Mouse (Mus musculus) limb, embryonic 10.5 days (tissue): Measurements from ENCODE around the gene Naa16. TPM values are rescaled to one million over a fixed set of nuclear protein-coding genes. Genes with fewer than 3 reads are reported as not detected.

ENCODE experiments used
- DNase-seq: peaks from one replicate; pipeline ENCODE4 v3.0.0-alpha.2; 2017; ENCODE audit warnings: low spot score
- H3K27ac ChIP-seq: fragments of 300-500 bp; sonication (generic); 2 replicates; pipeline ENCODE4 v1.5.1; 2016; ENCODE audit warnings: mild to moderate bottlenecking
- H3K27me3 ChIP-seq: fragments of 300-500 bp; sonication (generic); 2 replicates; pipeline ENCODE4 v1.6.1; 2016; ENCODE audit warnings: low read depth, mild to moderate bottlenecking; ENCODE audit not compliant: poor library complexity, severe bottlenecking
- H3K36me3 ChIP-seq: fragments of 300-500 bp; sonication (generic); 2 replicates; pipeline ENCODE4 v1.6.1; 2016; ENCODE audit warnings: mild to moderate bottlenecking, moderate library complexity
- H3K4me1 ChIP-seq: fragments of 300-500 bp; sonication (generic); 2 replicates; pipeline ENCODE4 v1.6.1; 2016
- H3K4me3 ChIP-seq: fragments of 300-500 bp; sonication (generic); 2 replicates; pipeline ENCODE4 v1.5.1; 2016; ENCODE audit warnings: mild to moderate bottlenecking, moderate library complexity
- H3K9me3 ChIP-seq: fragments of 300-500 bp; sonication (generic); replicated peaks from 2 replicates; pipeline ENCODE4 v1.6.1; 2016; ENCODE audit warnings: mild to moderate bottlenecking
- WGBS: fragments of 180-500 bp; shearing (Covaris S2); methylation state at CpG from one replicate; pipeline ENCODE4 v1.1.7; 2016; 5-methylcytosine and 5-hydroxymethylcytosine counted together
- polyA plus RNA-seq: library from polyadenylated mRNA; unstranded; fragments of >200 nt; fragmentation: Nextera tagmentation; extraction: Ambion mirVana; gene quantifications from 2 replicates; pipeline ENCODE4 v1.2.1, GENCODE M21; 2016

The Naa16 gene
- polyA plus RNA-seq, 1 experiment from 2014 or later: 52.6 TPM

GRCm38 (mm10) chr14:79301466-79301875 lies 89.1 kb downstream of the Naa16 start, which contains the start of gene Rgcc:
Rgcc (minus strand) TSS chr14:79301645.
- H3K27ac ChIP-seq: peak within 1 kb of the TSS; percentile 56
- H3K36me3 ChIP-seq: no peaks in the 10 kb centered on the region
- WGBS: 0% methylated on average over 34 of the region's 34 CpGs
- H3K4me3 ChIP-seq: peak within 1 kb of the TSS; percentile 61
- H3K9me3 ChIP-seq: no peaks in the 10 kb centered on the region
- peaks cover 57% of the 10 kb centered on the region for H3K27me3 ChIP-seq
- DNase-seq: peak; percentile 96
- peaks cover 40% of the 10 kb centered on the region for H3K4me1 ChIP-seq

GRCm38 (mm10) chr14:79300641-79301350 lies 89.8 kb downstream of the Naa16 start:
- Histone ChIP-seq H3K9me3 (no peaks in the 10 kb centered on the region), H3K36me3 (no peaks in the 10 kb centered on the region), H3K4me3 (peak overlapping the region; percentile 61), H3K27ac (peak overlapping the region; percentile 56), H3K27me3 (peaks cover 57% of the 10 kb centered on the region), H3K4me1 (peaks cover 45% of the 10 kb centered on the region)
- 2% methylated on average over 52 of the region's 52 CpGs for WGBS
- DNase-seq: peak; percentile 63

- H3K9me3 ChIP-seq: no peaks in the 10 kb centered on the region
- peaks cover 57% of the 10 kb centered on the region for H3K27me3 ChIP-seq
- WGBS: 15% methylated on average over 6 of the region's 6 CpGs
- peaks cover 52% of the 10 kb centered on the region for H3K4me1 ChIP-seq
- peak overlapping the region; percentile 61; the same call in 1 of the 2 replicates for H3K4me3 ChIP-seq
- no peak overlapping the region for H3K27ac ChIP-seq
- DNase-seq: no peak
- no peaks in the 10 kb centered on the region for H3K36me3 ChIP-seq
These were observed 90.8 kb downstream of the Naa16 start for GRCm38 (mm10) chr14:79299796-79300195.

GRCm38 (mm10) chr14:79299230-79299629 lies 91.3 kb downstream of the Naa16 start:
- H3K27ac ChIP-seq: no peak overlapping the region
- no peak overlapping the region for H3K4me3 ChIP-seq
- no peaks in the 10 kb centered on the region for H3K9me3 ChIP-seq
- H3K4me1 ChIP-seq: peaks cover 52% of the 10 kb centered on the region
- peaks cover 57% of the 10 kb centered on the region for H3K27me3 ChIP-seq
- no peaks in the 10 kb centered on the region for H3K36me3 ChIP-seq
- DNase-seq: no peak
- WGBS: 43% methylated on average over 4 of the region's 4 CpGs

GRCm38 (mm10) chr14:79298314-79298992 lies 92.1 kb downstream of the Naa16 start:
- peaks cover 59% of the 10 kb centered on the region for H3K4me1 ChIP-seq
- WGBS: 75% methylated on average over 7 of the region's 7 CpGs
- no peaks in the 10 kb centered on the region for H3K9me3 ChIP-seq
- no peak overlapping the region for H3K4me3 ChIP-seq
- no peak for DNase-seq
- no peak overlapping the region for H3K27ac ChIP-seq
- no peaks in the 10 kb centered on the region for H3K36me3 ChIP-seq
- H3K27me3 ChIP-seq: peaks cover 55% of the 10 kb centered on the region

GRCm38 (mm10) chr14:79296836-79297235 lies 93.7 kb downstream of the Naa16 start:
- H3K4me1 ChIP-seq: peaks cover 69% of the 10 kb centered on the region
- no peaks in the 10 kb centered on the region for H3K36me3 ChIP-seq
- H3K9me3 ChIP-seq: no peaks in the 10 kb centered on the region
- no peak overlapping the region for H3K4me3 ChIP-seq
- no peak for DNase-seq
- WGBS: 55% methylated on average over 5 of the region's 5 CpGs
- peaks cover 39% of the 10 kb centered on the region for H3K27me3 ChIP-seq
- H3K27ac ChIP-seq: no peak overlapping the region

- Histone ChIP-seq H3K4me3 (no peak overlapping the region), H3K27me3 (peaks cover 35% of the 10 kb centered on the region), H3K4me1 (peaks cover 67% of the 10 kb centered on the region), H3K27ac (no peak overlapping the region), H3K9me3 (no peaks in the 10 kb centered on the region), H3K36me3 (no peaks in the 10 kb centered on the region)
- no peak for DNase-seq
- 91% methylated on average over 7 of the region's 7 CpGs for WGBS
These were observed 94.4 kb downstream of the Naa16 start for GRCm38 (mm10) chr14:79296201-79296600.

- H3K4me1 ChIP-seq: peaks cover 67% of the 10 kb centered on the region
- H3K36me3 ChIP-seq: no peaks in the 10 kb centered on the region
- no peak overlapping the region for H3K4me3 ChIP-seq
- no peak for DNase-seq
- no peaks in the 10 kb centered on the region for H3K9me3 ChIP-seq
- H3K27ac ChIP-seq: no peak overlapping the region
- WGBS: 88% methylated on average over 9 of the region's 9 CpGs
- H3K27me3 ChIP-seq: peaks cover 28% of the 10 kb centered on the region
These were observed 95.0 kb downstream of the Naa16 start for GRCm38 (mm10) chr14:79295579-79295978.

- peaks cover 22% of the 10 kb centered on the region for H3K27me3 ChIP-seq
These were observed 95.6 kb downstream of the Naa16 start for GRCm38 (mm10) chr14:79294950-79295349.

GRCm38 (mm10) chr14:79294051-79294814 lies 96.3 kb downstream of the Naa16 start:
- Histone ChIP-seq H3K36me3 (no peaks in the 10 kb centered on the region), H3K4me3 (no peak overlapping the region), H3K27ac (no peak overlapping the region), H3K4me1 (peaks cover 70% of the 10 kb centered on the region), H3K9me3 (no peaks in the 10 kb centered on the region), H3K27me3 (peaks cover 16% of the 10 kb centered on the region; the same call in 1 of the 2 replicates)
- 83% methylated on average over 8 of the region's 8 CpGs for WGBS
- no peak for DNase-seq

More at GRCm38 (mm10) chr14:79294950-79295349, 95.6 kb downstream of the Naa16 start:
- no peaks in the 10 kb centered on the region for H3K9me3 ChIP-seq
- H3K4me3 ChIP-seq: no peak overlapping the region
- no peak overlapping the region for H3K27ac ChIP-seq
- DNase-seq: no peak
- peaks cover 67% of the 10 kb centered on the region for H3K4me1 ChIP-seq
- 75% methylated on average over 5 of the region's 5 CpGs for WGBS
- H3K36me3 ChIP-seq: no peaks in the 10 kb centered on the region

GRCm38 (mm10) chr14:79293119-79293780 lies 97.3 kb downstream of the Naa16 start:
- Histone ChIP-seq H3K27ac (peak overlapping the region; percentile 50), H3K27me3 (peaks cover 6% of the 10 kb centered on the region; the same call in 1 of the 2 replicates), H3K9me3 (no peaks in the 10 kb centered on the region), H3K4me1 (peaks cover 72% of the 10 kb centered on the region), H3K36me3 (no peaks in the 10 kb centered on the region), H3K4me3 (no peak overlapping the region)
- DNase-seq: no peak
- 44% methylated on average over 12 of the region's 16 CpGs for WGBS

GRCm38 (mm10) chr14:79291629-79292028 lies 98.9 kb downstream of the Naa16 start:
- WGBS: 89% methylated on average over 4 of the region's 4 CpGs
- Histone ChIP-seq H3K36me3 (no peaks in the 10 kb centered on the region), H3K4me1 (peaks cover 67% of the 10 kb centered on the region), H3K9me3 (no peaks in the 10 kb centered on the region), H3K27me3 (no peaks in the 10 kb centered on the region), H3K4me3 (no peak overlapping the region), H3K27ac (no peak overlapping the region)
- no peak for DNase-seq
